Mouse (Mus musculus) frontal cortex, postnatal 36 days (tissue): ENCODE measurements around the gene Vezf1.
"Not testable (repeated sequence)": the region's sequence is repeated elsewhere in the genome, so short reads cannot be mapped to it uniquely, and the experiment has no call there.

ENCODE experiments used
- DNase-seq, 2 experiments: peaks; one replicate each; pipeline ENCODE4 v3.0.0; 2022; ENCODE audit warnings: low spot score in 2 of 2

Vezf1 gene

GRCm38 (mm10) chr11:88067586-88068410 lies at the start of gene Vezf1:
TSS of gene Vezf1 (plus strand) at chr11:88068279.
- peak; percentile 60 to 65 for DNase-seq

- no peak for DNase-seq
These were observed 44.1 kb upstream of the Vezf1 start for GRCm38 (mm10) chr11:88023933-88024332.

GRCm38 (mm10) chr11:88027391-88028035 lies 40.6 kb upstream of the Vezf1 start:
- no peak for DNase-seq

DNA sequence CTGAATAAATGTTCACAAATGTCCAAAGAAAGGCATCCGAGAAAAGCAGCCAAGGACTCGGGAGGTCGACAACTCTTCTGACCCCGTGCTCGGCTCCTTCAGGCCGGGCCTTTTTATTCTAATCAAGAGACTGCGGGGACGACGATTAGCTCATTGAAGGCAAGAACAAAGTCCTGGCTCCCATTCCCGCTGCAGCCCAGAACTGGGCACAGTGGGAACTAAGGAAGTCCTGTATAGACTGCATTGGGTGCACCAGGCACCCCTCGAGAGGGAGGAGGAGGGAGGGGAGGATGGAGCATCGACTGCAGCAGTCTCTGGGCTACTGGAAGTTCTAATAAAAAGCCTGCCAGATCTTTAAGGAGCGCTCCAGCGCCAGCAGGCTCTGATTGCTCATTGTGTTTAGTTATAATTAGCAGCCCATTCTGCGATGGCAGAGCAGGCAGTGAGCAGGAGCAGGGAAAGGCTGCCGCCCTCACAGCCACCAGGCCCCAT lies 39.8 kb upstream of the Vezf1 start:
- peak; percentile 38 to 66 for DNase-seq

- no peak for DNase-seq
These were observed 37.9 kb upstream of the Vezf1 start for GRCm38 (mm10) chr11:88030219-88030618.

- no peak for DNase-seq
These were observed 37.2 kb upstream of the Vezf1 start for GRCm38 (mm10) chr11:88030836-88031235.

DNA sequence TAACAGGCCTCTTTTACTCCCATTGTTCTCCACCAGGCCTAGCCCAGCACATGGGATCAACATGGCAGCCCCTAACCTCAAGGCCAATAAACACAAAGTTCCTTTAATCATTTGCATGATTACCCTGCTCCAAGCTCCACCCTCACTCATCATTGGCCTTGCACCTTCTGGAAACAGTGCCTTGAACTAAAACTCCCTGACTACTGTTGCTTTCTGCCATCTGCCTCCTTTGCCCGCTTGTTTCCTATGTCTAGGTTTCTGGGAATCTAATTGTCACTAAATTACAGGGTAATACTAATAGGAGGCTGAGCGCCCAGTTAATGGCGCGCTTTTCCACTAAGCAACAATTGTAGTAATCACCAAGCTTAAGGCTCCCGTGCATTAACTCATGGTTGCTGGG lies 36.3 kb upstream of the Vezf1 start:
- no peak for DNase-seq

GRCm38 (mm10) chr11:88035970-88036369 lies 32.1 kb upstream of the Vezf1 start:
- no peak for DNase-seq

DNA sequence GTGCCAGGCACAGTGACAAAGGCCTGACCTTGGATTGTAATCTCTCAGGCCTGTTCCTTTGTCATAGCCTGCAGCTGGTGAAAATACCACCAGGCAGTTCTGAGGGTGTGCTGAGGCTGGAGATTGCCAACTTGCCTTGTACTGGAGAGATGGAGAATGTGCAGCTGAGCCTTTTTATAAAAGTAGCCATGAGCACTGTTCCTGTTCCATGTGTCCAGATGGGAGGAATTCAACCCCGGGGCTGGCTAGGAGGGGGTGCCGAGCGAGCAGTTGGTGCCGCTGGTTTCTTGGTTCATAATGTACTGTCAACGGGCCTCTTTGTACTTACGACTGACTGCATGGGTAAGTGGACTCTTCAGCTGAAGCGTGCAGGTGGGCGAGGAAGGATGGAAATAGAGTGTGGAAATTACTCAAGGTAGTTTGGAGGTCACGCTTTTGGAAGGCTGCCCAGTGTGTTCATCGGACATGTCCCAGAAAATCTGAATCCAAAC lies 31.3 kb upstream of the Vezf1 start:
- no peak for DNase-seq

DNA sequence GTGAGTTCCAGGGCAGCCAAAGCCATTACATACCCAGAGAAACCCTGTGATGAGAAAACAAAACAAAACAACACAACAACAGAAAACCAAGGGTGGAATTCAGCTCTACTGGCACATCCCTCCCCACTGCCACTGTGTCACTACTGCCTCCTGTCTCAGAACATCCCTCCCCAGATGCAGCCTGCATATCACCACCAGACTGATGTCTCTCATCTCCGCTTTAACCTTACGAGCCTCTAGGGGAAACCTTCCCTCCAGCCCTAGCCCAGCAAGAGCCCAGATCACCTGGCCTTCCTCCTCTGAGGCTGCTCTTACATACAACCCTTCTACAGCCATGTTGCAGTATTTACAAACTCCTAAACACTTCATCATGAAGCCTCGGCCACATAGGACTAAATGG lies 30.7 kb upstream of the Vezf1 start:
- DNase-seq, result no peak

GRCm38 (mm10) chr11:88039066-88039465 lies 29.0 kb upstream of the Vezf1 start:
- no peak for DNase-seq

GRCm38 (mm10) chr11:88044314-88044713 lies 23.8 kb upstream of the Vezf1 start:
- DNase-seq, result no peak

DNA sequence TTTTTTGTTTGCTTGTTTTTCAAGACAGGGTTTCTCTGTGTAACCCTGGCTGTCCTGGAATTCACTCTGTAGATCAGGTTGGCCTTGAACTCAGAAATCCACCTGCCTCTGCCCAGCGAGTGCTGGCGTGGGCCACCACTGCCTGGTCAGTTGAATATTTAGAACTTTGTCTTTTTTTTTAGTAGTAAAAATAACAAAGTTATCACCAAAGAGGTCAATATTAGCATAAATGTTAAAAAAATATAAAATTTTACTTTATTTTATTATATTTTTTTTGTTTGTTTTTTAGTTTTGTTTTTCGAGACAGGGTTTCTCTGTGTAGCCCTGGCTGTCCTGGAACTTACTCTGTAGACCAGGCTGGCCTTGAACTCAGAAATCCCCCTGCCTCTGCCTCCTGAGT lies 22.9 kb upstream of the Vezf1 start:
- DNase-seq, result not testable (repeated sequence)

DNA sequence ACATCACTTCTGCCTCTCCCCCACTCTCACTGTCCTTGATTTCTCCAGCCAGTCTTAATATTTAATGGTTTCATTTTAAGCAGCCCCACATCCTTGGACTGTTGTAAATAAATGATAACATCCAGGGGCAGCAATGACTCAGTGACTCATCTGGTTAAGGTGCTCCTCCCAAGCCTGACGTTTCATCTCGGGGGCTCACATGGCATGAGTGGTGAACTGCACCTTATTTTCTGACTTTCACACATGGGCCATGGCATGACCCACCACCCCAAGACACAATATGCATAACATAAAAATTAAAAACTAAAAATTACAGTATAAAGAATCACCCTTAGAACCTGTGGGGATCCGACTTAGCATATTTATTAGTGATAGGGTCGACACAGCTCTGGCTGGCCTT lies 22.2 kb upstream of the Vezf1 start:
- DNase-seq, result no peak

DNA sequence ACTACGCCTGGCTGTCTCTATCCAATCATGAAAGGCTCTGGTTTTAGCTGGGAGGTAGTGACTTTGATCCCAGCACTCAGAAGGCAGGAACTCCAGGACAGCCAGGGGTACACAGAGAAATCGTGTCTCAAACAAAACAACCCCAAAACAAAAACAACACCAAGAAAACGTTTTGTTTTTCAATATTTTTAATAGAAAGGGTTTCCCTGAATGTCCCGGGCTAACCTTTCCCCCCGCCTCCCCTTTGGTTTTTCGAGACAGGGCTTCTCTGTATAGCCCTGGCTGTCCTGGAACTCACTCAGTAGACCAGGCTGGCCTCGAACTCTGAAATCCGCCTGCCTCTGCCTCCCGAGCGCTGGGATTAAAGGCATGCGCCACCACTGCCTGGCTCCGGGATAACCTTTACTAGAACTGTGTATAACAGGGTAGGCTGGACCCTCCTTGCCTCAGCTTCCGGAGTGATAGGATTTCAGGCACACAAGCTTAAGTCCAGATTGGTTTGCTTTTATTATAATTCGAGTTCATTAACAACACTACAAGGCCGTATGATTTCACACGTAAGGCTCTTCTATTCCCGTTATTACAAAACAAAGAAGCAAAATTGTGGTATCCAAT lies 21.6 kb upstream of the Vezf1 start:
- no peak for DNase-seq

- peak; percentile 98 for DNase-seq
These were observed 20.9 kb upstream of the Vezf1 start, which contains the start of gene Srsf1 for GRCm38 (mm10) chr11:88046944-88047794. TSS of gene Srsf1 (plus strand) at chr11:88047373.

DNA sequence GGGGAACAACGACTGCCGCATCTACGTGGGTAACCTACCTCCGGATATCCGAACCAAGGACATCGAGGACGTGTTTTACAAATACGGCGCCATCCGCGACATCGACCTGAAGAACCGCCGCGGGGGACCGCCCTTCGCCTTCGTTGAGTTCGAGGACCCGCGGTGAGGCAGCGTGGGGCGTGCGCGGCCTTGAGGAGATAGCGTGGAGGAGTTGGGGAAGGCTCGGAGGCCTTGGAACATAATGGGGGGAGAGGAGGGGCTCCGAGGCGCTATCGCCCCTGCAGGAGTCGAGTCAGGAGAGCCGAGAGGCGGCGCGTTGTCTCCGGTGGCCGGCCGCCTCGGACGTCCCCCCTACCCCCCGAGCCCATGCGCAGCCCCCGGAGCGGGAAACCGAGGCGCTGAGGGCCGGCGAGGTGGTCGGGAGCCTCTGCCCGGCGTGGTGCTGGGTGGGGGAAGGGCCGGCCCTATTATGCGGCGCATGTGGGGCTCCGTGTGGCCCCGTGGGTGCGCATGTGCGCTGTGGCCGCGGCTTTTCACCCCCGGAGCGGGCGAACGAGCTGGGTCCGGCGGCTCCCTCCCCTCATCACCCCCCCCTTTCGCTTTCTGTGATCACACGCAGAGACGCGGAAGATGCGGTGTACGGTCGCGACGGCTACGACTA lies 20.1 kb upstream of the Vezf1 start:
- DNase-seq, result peak; percentile 59 to 66

- no peak for DNase-seq
These were observed 19.0 kb upstream of the Vezf1 start for GRCm38 (mm10) chr11:88048961-88049670.

DNA sequence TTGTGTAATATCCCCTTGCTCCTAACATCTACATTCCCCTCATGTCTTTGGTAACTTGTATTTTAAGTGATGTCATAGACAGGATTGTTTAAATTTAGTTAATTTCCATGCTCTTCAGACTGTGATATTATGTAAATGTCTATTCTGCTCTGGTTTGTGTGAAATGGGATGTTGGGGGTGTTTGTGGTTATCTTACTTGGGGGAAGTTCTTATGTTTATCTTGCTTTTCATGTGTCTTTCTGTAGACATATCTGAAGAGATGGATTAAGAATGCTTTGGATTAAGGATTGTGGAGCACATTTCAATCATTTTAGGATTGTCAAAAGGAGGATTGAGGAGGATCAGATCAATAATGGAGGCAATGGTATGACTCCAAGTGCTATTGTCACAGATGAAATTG lies 18.3 kb upstream of the Vezf1 start:
- DNase-seq, result no peak

- DNase-seq, result no peak
These were observed 15.4 kb upstream of the Vezf1 start for GRCm38 (mm10) chr11:88052638-88053037.
